Mouse (Mus musculus) stomach, embryonic 16.5 days (tissue): ENCODE results near the gene Fmo4. TPM values are rescaled to one million over a fixed set of nuclear protein-coding genes. Genes with fewer than 3 reads are reported as not detected.

ENCODE experiments used
- ATAC-seq: fragments of 200-750 bp; cut with Nextera tagmentation; 2 replicates; pipeline ENCODE4 v1.8.0; 2017; ENCODE audit warnings: moderate number of reproducible peaks, moderate TSS enrichment; ENCODE audit not compliant: insufficient read depth, low FRiP score
- H3K27ac ChIP-seq: fragments of 300-500 bp; sonication (generic); 2 replicates; pipeline ENCODE4 v1.5.1; 2014; ENCODE audit warnings: low read length
- H3K27me3 ChIP-seq: fragments of 300-500 bp; sonication (generic); 2 replicates; pipeline ENCODE4 v1.6.1; 2014; ENCODE audit warnings: low read length, control low read depth, mixed read lengths; ENCODE audit not compliant: control insufficient read depth, insufficient read depth
- H3K36me3 ChIP-seq: fragments of 300-500 bp; sonication (generic); 2 replicates; pipeline ENCODE4 v1.6.1; 2014; ENCODE audit warnings: low read length; ENCODE audit not compliant: control insufficient read depth, insufficient read depth
- H3K4me1 ChIP-seq: fragments of 300-500 bp; sonication (generic); 2 replicates; pipeline ENCODE4 v1.6.1; 2014; ENCODE audit warnings: low read length, control low read depth, mixed read lengths; ENCODE audit not compliant: control insufficient read depth, insufficient read depth
- H3K4me2 ChIP-seq: fragments of 300-500 bp; sonication (generic); 2 replicates; pipeline ENCODE4 v1.6.1; 2014; ENCODE audit warnings: low read depth, low read length, mixed read lengths
- H3K4me3 ChIP-seq: fragments of 300-500 bp; sonication (generic); replicated peaks from 2 replicates; pipeline ENCODE4 v1.5.1; 2014; ENCODE audit warnings: mild to moderate bottlenecking, low read length
- H3K9ac ChIP-seq: fragments of 300-500 bp; sonication (generic); 2 replicates; pipeline ENCODE4 v1.6.1; 2014; ENCODE audit warnings: low read length
- H3K9me3 ChIP-seq: fragments of 300-500 bp; sonication (generic); replicated peaks from 2 replicates; pipeline ENCODE4 v1.6.1; 2016; ENCODE audit warnings: low read length, control low read depth; ENCODE audit not compliant: control insufficient read depth
- WGBS: fragments of 180-500 bp; shearing (Covaris S2); extraction: QIAGEN DNeasy Blood & Tissue Kit; methylation state at CpG from one replicate; pipeline ENCODE4 v1.1.7; 2014; 5-methylcytosine and 5-hydroxymethylcytosine counted together
- polyA plus RNA-seq: library from polyadenylated mRNA; unstranded; fragments of >200 nt; fragmentation: Nextera tagmentation; extraction: Ambion mirVana; gene quantifications from 2 replicates; pipeline ENCODE4 v1.2.1, GENCODE M21; 2015

Fmo4 gene
- polyA plus RNA-seq, 1 experiment from 2014 or later, result 1.7 TPM

GRCm38 (mm10) chr1:162840211-162840610 is 26.4 kb upstream of the Fmo4 start:
- 89% methylated on average over 9 of the region's 9 CpGs for WGBS
- Histone ChIP-seq H3K36me3 (no peaks in the 10 kb centered on the region), H3K27me3 (no peaks in the 10 kb centered on the region), H3K9me3 (no peaks in the 10 kb centered on the region; the same call in 1 of the 2 replicates), H3K4me1 (no peaks in the 10 kb centered on the region), H3K4me3 (no peak overlapping the region), H3K9ac (no peak overlapping the region), H3K27ac (no peak overlapping the region), H3K4me2 (no peak overlapping the region)
- ATAC-seq, result no peak

GRCm38 (mm10) chr1:162838976-162839375 is 25.2 kb upstream of the Fmo4 start:
- Histone ChIP-seq H3K4me1 (no peaks in the 10 kb centered on the region), H3K27ac (no peak overlapping the region), H3K9ac (no peak overlapping the region), H3K27me3 (no peaks in the 10 kb centered on the region), H3K9me3 (no peaks in the 10 kb centered on the region; the same call in 1 of the 2 replicates), H3K4me3 (no peak overlapping the region), H3K4me2 (no peak overlapping the region), H3K36me3 (no peaks in the 10 kb centered on the region)
- 90% methylated on average over 6 of the region's 6 CpGs for WGBS
- no peak for ATAC-seq

- 81% methylated on average over 5 of the region's 5 CpGs for WGBS
- Histone ChIP-seq H3K27me3 (no peaks in the 10 kb centered on the region), H3K36me3 (no peaks in the 10 kb centered on the region), H3K9ac (no peak overlapping the region), H3K27ac (no peak overlapping the region), H3K9me3 (no peaks in the 10 kb centered on the region), H3K4me1 (no peaks in the 10 kb centered on the region), H3K4me3 (no peak overlapping the region), H3K4me2 (no peak overlapping the region)
- no peak for ATAC-seq
Observed at GRCm38 (mm10) chr1:162834342-162834741, 20.6 kb upstream of the Fmo4 start.

GRCm38 (mm10) chr1:162832574-162832953 is 18.8 kb upstream of the Fmo4 start:
- 50% methylated on average over 5 of the region's 5 CpGs for WGBS
- H3K27ac ChIP-seq, result no peak overlapping the region
- no peaks in the 10 kb centered on the region for H3K4me1 ChIP-seq
- H3K36me3 ChIP-seq, result no peaks in the 10 kb centered on the region
- H3K9me3 ChIP-seq, result no peaks in the 10 kb centered on the region
- no peak overlapping the region for H3K4me3 ChIP-seq
- H3K27me3 ChIP-seq, result no peaks in the 10 kb centered on the region
- H3K4me2 ChIP-seq, result no peak overlapping the region
- no peak overlapping the region for H3K9ac ChIP-seq
- ATAC-seq, result no peak

- 10% methylated on average over 5 of the region's 5 CpGs for WGBS
- H3K4me2 ChIP-seq, result no peak overlapping the region
Observed at GRCm38 (mm10) chr1:162831838-162832573, 18.2 kb upstream of the Fmo4 start.

GRCm38 (mm10) chr1:162819280-162819679 is 5.5 kb upstream of the Fmo4 start:
- Histone ChIP-seq H3K4me3 (no peak overlapping the region), H3K27ac (no peak overlapping the region), H3K4me2 (no peak overlapping the region), H3K27me3 (no peaks in the 10 kb centered on the region), H3K9ac (no peak overlapping the region), H3K9me3 (no peaks in the 10 kb centered on the region), H3K36me3 (no peaks in the 10 kb centered on the region), H3K4me1 (no peaks in the 10 kb centered on the region)
- ATAC-seq, result no peak
- WGBS, result 86% methylated on average over 5 of the region's 5 CpGs

More at GRCm38 (mm10) chr1:162831838-162832573, 18.2 kb upstream of the Fmo4 start:
- Histone ChIP-seq H3K9me3 (no peaks in the 10 kb centered on the region), H3K27ac (no peak overlapping the region), H3K27me3 (no peaks in the 10 kb centered on the region), H3K4me3 (no peak overlapping the region), H3K4me1 (no peaks in the 10 kb centered on the region), H3K36me3 (no peaks in the 10 kb centered on the region), H3K9ac (no peak overlapping the region)
- no peak; the same call in 1 of the 2 replicates for ATAC-seq

GRCm38 (mm10) chr1:162815381-162816127 is 1.8 kb upstream of the Fmo4 start:
- H3K4me2 ChIP-seq, result no peak overlapping the region
- 71% methylated on average over 10 of the region's 10 CpGs for WGBS
- H3K4me3 ChIP-seq, result no peak overlapping the region
- ATAC-seq, result no peak; the same call in 1 of the 2 replicates
- no peak overlapping the region for H3K27ac ChIP-seq
- H3K9me3 ChIP-seq, result no peaks in the 10 kb centered on the region
- H3K9ac ChIP-seq, result no peak overlapping the region
- no peaks in the 10 kb centered on the region for H3K36me3 ChIP-seq
- no peaks in the 10 kb centered on the region for H3K27me3 ChIP-seq
- no peaks in the 10 kb centered on the region for H3K4me1 ChIP-seq

GRCm38 (mm10) chr1:162814932-162815331 is 1.2 kb upstream of the Fmo4 start:
- WGBS, result 60% methylated on average over 4 of the region's 4 CpGs
- no peak for ATAC-seq
- Histone ChIP-seq H3K4me2 (no peak overlapping the region), H3K27ac (no peak overlapping the region), H3K4me1 (no peaks in the 10 kb centered on the region), H3K36me3 (no peaks in the 10 kb centered on the region), H3K4me3 (no peak overlapping the region), H3K9me3 (no peaks in the 10 kb centered on the region), H3K27me3 (no peaks in the 10 kb centered on the region), H3K9ac (no peak overlapping the region)

GRCm38 (mm10) chr1:162813143-162813835 is 483 bp downstream of the Fmo4 start:
- ATAC-seq, result no peak
- H3K9me3 ChIP-seq, result no peaks in the 10 kb centered on the region
- no peak overlapping the region for H3K27ac ChIP-seq
- no peak overlapping the region for H3K4me3 ChIP-seq
- 80% methylated on average over 9 of the region's 9 CpGs for WGBS
- 0 out of 2 replicates have a peak overlapping the region, but pooled peaks have one; percentile 4 for H3K4me2 ChIP-seq
- H3K36me3 ChIP-seq, result no peaks in the 10 kb centered on the region
- H3K9ac ChIP-seq, result no peak overlapping the region
- H3K27me3 ChIP-seq, result no peaks in the 10 kb centered on the region
- H3K4me1 ChIP-seq, result no peaks in the 10 kb centered on the region
